Mouse (Mus musculus): ENCODE data around the gene Hic2. TPM values are rescaled to one million over a fixed set of nuclear protein-coding genes. Genes with fewer than 3 reads are reported as not detected.
A peak's percentile ranks its signal among the peaks of the same experiment; 100 is the strongest.
"Not testable (repeated sequence)": the region's sequence is repeated elsewhere in the genome, so short reads cannot be mapped to it uniquely, and the experiment has no call there.

Gene Hic2
- total RNA-seq (2021): 1 to 10 TPM; 4.3 to 4.4 TPM
- long read RNA-seq, experiment 1: 0 reads
- long read RNA-seq, experiment 2: 0 reads

GRCm38 (mm10) chr16:17232794-17233701 is at the start of gene Hic2:
TSS of gene Hic2 (plus strand) at chr16:17233572.
- DNase-seq (ENCODE audit: low spot score in 2 of 2): peak; percentile 88 to 94

GRCm38 (mm10) chr16:17185475-17185874 is 47.9 kb upstream of the Hic2 start:
- no peak for DNase-seq (ENCODE audit: low spot score in 2 of 2)

GRCm38 (mm10) chr16:17193823-17194222 is 39.5 kb upstream of the Hic2 start:
- no peak for DNase-seq (ENCODE audit: low spot score in 2 of 2)

GRCm38 (mm10) chr16:17200121-17200952 is 33.0 kb upstream of the Hic2 start:
- no peak for DNase-seq (ENCODE audit: low spot score in 2 of 2)

- peak; percentile 85 to 86 for DNase-seq (ENCODE audit: low spot score in 2 of 2)
Observed at GRCm38 (mm10) chr16:17200953-17201707, 32.2 kb upstream of the Hic2 start.

GRCm38 (mm10) chr16:17201977-17202376 is 31.4 kb upstream of the Hic2 start:
- no peak for DNase-seq (ENCODE audit: low spot score in 2 of 2)

- DNase-seq (ENCODE audit: low spot score in 2 of 2): no peak
Observed at GRCm38 (mm10) chr16:17202549-17202948, 30.8 kb upstream of the Hic2 start, which contains the start of gene Ube2l3. TSS of gene Ube2l3 (minus strand) at chr16:17202649.

GRCm38 (mm10) chr16:17204990-17205389 is 28.4 kb upstream of the Hic2 start:
- no peak for DNase-seq (ENCODE audit: low spot score in 2 of 2)

GRCm38 (mm10) chr16:17208389-17209361 is 24.7 kb upstream of the Hic2 start, which contains the start of gene Rimbp3:
TSS of gene Rimbp3 (plus strand) at chr16:17208603.
- peak; percentile 87 to 90 for DNase-seq (ENCODE audit: low spot score in 2 of 2)

- DNase-seq (ENCODE audit: low spot score in 2 of 2): no peak
Observed at GRCm38 (mm10) chr16:17209404-17209960, 23.9 kb upstream of the Hic2 start.

GRCm38 (mm10) chr16:17209981-17210838 is 23.2 kb upstream of the Hic2 start:
- DNase-seq (ENCODE audit: low spot score in 2 of 2): peak; percentile 83 to 84

- no peak for DNase-seq (ENCODE audit: low spot score in 2 of 2)
Observed at GRCm38 (mm10) chr16:17216934-17217633, 16.3 kb upstream of the Hic2 start.

GRCm38 (mm10) chr16:17220127-17220733 is 13.1 kb upstream of the Hic2 start:
- no peak for DNase-seq (ENCODE audit: low spot score in 2 of 2)

- DNase-seq (ENCODE audit: low spot score in 2 of 2): peak; percentile 91 to 95
Observed at GRCm38 (mm10) chr16:17222197-17222596, 11.2 kb upstream of the Hic2 start.

GRCm38 (mm10) chr16:17225584-17225983 is 7.8 kb upstream of the Hic2 start:
- no peak for DNase-seq (ENCODE audit: low spot score in 2 of 2)

GRCm38 (mm10) chr16:17226496-17226895 is 6.9 kb upstream of the Hic2 start:
- no peak for DNase-seq (ENCODE audit: low spot score in 2 of 2)

- not testable (repeated sequence) for DNase-seq (ENCODE audit: low spot score in 2 of 2)
Observed at GRCm38 (mm10) chr16:17231523-17231922, 1.8 kb upstream of the Hic2 start.
